Mouse (Mus musculus) gastrocnemius, adult 8-10 months (tissue): Measurements from ENCODE around the gene Sorl1. TPM values are rescaled to one million over a fixed set of nuclear protein-coding genes. Genes with fewer than 3 reads are reported as not detected.

ENCODE experiments used
- DNase-seq, 2 experiments: peaks; one replicate each; pipeline ENCODE4 v3.0.0; 2022; ENCODE audit warnings: low spot score in 2 of 2
- total RNA-seq, 4 experiments: library from RNA; stranded (reverse); gene quantifications; 2 replicates each; pipeline ENCODE4 v1.2.4; 2022

Gene Sorl1
- total RNA-seq, 4 experiments from 2014 or later, result 39.8 to 51.3 (median 42.6) TPM

DNA sequence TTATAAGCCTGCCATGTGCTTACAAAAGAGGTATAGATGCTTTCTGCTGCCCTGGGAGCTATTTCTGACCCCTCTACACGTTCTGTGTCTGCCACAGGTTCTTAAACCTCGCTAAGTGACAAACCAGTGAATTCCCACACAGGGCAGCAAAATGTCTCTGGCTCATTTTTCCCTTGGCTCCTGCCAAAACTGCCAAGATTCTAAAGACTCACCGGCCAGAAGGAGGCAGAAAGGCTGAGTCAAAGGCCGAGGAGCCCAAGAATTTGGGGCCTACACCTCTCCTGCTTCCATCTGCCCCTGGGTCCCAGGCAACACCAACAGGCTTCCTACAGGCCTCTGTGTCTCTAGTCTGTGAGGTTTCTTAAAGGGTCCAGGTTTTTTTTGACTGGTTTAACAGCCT is 198.4 kb downstream of the Sorl1 start:
- DNase-seq, result no peak

DNA sequence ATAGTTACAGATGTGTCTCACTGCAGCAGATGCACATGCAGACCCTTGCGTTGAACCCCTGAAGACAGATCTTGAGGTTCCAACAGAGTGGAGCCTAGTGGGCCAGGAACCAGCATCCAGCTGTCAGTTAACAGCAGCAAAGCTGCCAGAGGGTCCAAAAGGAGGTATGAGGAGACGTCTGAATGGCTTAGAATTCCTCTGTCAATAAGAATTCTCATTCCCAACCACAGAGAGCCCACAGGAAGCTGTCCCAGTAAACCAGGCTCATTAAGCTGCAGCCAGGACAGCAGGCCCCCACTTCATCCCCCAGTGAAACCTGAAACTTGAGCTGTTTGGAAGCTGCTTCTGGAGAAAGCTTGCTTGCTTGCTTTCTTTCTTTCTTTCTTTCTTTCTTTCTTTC is 200.0 kb downstream of the Sorl1 start:
- no peak for DNase-seq

DNA sequence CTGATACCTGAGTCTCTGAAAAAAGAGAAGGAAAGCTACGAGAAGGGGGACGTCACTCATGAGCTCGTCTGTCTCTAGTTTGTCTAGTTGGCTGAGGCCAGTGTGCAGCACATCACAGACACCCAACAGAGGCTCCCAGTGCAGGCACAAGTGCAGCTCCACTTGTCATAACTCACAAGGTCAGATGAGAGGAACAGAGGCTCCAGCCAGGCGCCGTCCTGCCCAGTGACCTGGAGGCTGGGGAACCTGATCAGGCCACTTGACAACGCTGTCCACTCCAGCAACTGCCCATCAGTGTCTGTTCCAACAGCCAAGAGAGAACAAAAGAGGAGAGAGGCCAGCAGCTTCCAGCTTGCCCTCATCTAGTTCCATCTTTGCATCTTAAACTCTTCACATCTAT is 201.7 kb downstream of the Sorl1 start:
- DNase-seq, result no peak

DNA sequence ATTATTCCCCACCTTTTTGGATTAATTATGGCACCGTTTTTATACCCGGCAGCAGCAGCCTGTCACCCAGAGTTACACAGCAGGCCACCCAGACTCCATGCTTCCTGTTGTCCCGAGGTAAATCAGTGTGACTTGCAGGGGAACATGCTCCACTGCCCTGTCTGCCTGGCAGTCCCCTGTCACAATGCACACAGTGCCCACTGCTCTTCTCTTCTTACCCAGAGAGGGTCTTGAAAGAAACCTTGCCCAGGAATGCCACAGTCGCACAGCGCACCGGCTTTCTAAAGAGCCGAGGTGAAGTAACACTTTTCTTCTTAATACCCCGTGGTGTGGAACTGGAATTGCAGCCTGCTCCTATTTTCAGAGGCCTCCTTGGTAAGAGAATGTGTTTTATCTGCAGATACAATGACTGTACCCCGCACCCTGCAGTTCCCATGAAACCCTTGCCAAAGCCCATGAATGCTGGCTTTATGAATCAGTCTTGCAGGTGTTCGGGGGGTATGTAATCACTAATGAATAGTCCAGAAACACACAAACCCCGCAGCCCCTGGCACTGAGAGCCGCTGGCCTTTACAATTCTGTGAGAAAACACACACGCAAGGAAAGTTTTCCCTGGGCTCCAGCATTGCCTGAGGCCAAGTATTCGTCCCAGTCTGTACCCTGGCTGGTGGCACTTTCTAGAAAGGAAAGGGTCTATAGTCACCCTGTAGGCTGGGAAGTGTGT is 205.3 kb downstream of the Sorl1 start:
- no peak for DNase-seq

DNA sequence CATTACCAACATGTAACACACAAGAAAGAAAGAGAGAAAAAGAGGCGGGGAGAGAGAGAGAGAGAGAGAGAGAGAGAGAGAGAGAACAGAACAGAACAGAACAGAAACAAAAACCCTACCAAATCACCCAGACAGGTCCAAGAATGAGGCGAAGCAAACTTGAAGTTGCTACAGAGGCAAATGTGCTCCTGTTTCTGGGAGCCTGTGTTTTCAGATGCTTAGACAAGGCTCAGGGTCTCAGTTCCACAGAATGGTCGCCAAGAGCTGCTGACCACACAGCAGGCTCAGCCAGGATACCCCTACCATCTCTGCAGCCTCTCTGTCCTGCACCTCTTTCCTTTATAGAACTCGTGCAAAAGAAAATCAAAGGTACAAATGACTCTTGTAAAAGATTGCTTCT is 205.9 kb downstream of the Sorl1 start:
- no peak for DNase-seq

DNA sequence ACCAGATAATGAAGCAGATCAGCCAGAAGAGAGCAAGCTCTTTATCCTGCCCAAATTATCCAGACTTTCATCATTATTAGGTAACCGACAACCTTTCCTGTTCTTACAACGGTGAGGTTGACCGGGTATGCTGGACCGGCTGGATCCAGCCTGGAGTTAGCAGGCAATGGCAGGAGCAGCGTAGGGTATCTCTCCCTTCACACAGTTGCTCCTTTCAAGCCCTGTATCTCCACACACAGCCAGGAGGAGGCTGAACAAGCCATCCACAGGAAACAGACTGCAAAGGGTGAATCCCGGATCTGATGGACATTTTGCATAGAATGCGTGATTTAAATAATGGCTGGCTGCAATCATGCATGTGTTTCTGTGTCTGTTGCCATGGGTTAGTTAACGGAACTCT is 208.5 kb downstream of the Sorl1 start:
- DNase-seq, result no peak

Other genes with a start within 250 kb of the Sorl1 start
- gene Sc5d, start 140.0 kb upstream of the Sorl1 start, total RNA-seq, result 10 to 100 TPM; 21.0 to 25.9 (median 23.6) TPM